Mouse (Mus musculus) heart, embryonic 16.5 days (tissue): ENCODE results near the gene Col25a1. TPM values are rescaled to one million over a fixed set of nuclear protein-coding genes. Genes with fewer than 3 reads are reported as not detected.

ENCODE experiments used
- ATAC-seq: fragments of 200-750 bp; cut with Nextera tagmentation; replicated peaks from 2 replicates; pipeline ENCODE4 v1.8.0; 2017; ENCODE audit warnings: moderate number of reproducible peaks; ENCODE audit not compliant: insufficient read depth, low FRiP score; ENCODE audit errors: extremely low read depth
- H3K27ac ChIP-seq: fragments of 300-500 bp; sonication (generic); 2 replicates; pipeline ENCODE4 v1.5.1; 2014; ENCODE audit warnings: mild to moderate bottlenecking, low read length, control low read depth, moderate library complexity
- H3K27me3 ChIP-seq: fragments of 300-500 bp; sonication (generic); 2 replicates; pipeline ENCODE4 v1.6.1; 2014; ENCODE audit warnings: low read length, mixed read lengths; ENCODE audit not compliant: control insufficient read depth, insufficient read depth
- H3K36me3 ChIP-seq: fragments of 300-500 bp; sonication (generic); 2 replicates; pipeline ENCODE4 v1.6.1; 2014; ENCODE audit not compliant: control insufficient read depth, insufficient read depth
- H3K4me1 ChIP-seq: fragments of 300-500 bp; sonication (generic); 2 replicates; pipeline ENCODE4 v1.6.1; 2014; ENCODE audit warnings: low read length, mixed read lengths; ENCODE audit not compliant: control insufficient read depth, insufficient read depth
- H3K4me2 ChIP-seq: fragments of 300-500 bp; sonication (generic); 2 replicates; pipeline ENCODE4 v1.6.1; 2014; ENCODE audit warnings: low read depth, mild to moderate bottlenecking, control low read depth, low read length
- H3K4me3 ChIP-seq: fragments of 300-500 bp; sonication (generic); 2 replicates; pipeline ENCODE4 v1.5.1; 2014; ENCODE audit warnings: mild to moderate bottlenecking, control low read depth, low read length
- H3K9ac ChIP-seq: fragments of 300-500 bp; sonication (generic); 2 replicates; pipeline ENCODE4 v1.6.1; 2014; ENCODE audit warnings: low read length, control low read depth
- H3K9me3 ChIP-seq: fragments of 300-500 bp; sonication (generic); replicated peaks from 2 replicates; pipeline ENCODE4 v1.6.1; 2016; ENCODE audit warnings: low read length; ENCODE audit not compliant: control insufficient read depth
- WGBS: fragments of 180-500 bp; shearing (Covaris S2); extraction: QIAGEN DNeasy Blood & Tissue Kit; methylation state at CpG from one replicate; pipeline ENCODE4 v1.1.7; 2014; 5-methylcytosine and 5-hydroxymethylcytosine counted together
- polyA plus RNA-seq: library from polyadenylated mRNA; unstranded; fragments of >200 nt; fragmentation: Nextera tagmentation; extraction: Ambion mirVana; gene quantifications from 2 replicates; pipeline ENCODE4 v1.2.1, GENCODE M21; 2015

Gene Col25a1
- polyA plus RNA-seq, 1 experiment from 2014 or later: 1.2 TPM

- Histone ChIP-seq H3K4me1 (peaks cover 8% of the 10 kb centered on the region; the same call in 1 of the 2 replicates), H3K4me2 (no peak overlapping the region), H3K36me3 (no peaks in the 10 kb centered on the region), H3K27ac (no peak overlapping the region), H3K9me3 (peaks cover 7% of the 10 kb centered on the region), H3K27me3 (no peaks in the 10 kb centered on the region), H3K9ac (no peak overlapping the region), H3K4me3 (no peak overlapping the region)
- WGBS: 57% methylated on average over 2 of the region's 2 CpGs
- no peak for ATAC-seq
Measured at GRCm38 (mm10) chr3:130217705-130218104, 86.4 kb downstream of the Col25a1 start.

- Histone ChIP-seq H3K4me1 (peaks cover 8% of the 10 kb centered on the region; the same call in 1 of the 2 replicates), H3K4me3 (no peak overlapping the region), H3K9ac (no peak overlapping the region), H3K9me3 (peaks cover 7% of the 10 kb centered on the region), H3K27me3 (no peaks in the 10 kb centered on the region), H3K27ac (no peak overlapping the region), H3K36me3 (no peaks in the 10 kb centered on the region), H3K4me2 (no peak overlapping the region)
- ATAC-seq: no peak
- 51% methylated on average over 5 of the region's 5 CpGs for WGBS
Measured at GRCm38 (mm10) chr3:130218232-130218728, 87.0 kb downstream of the Col25a1 start.

- 88% methylated on average over 3 of the region's 3 CpGs for whole genome bisulfite sequencing
- Histone ChIP-seq H3K9ac (no peak overlapping the region), H3K4me1 (peaks cover 8% of the 10 kb centered on the region; the same call in 1 of the 2 replicates), H3K4me3 (no peak overlapping the region), H3K9me3 (peaks cover 7% of the 10 kb centered on the region), H3K27ac (no peak overlapping the region), H3K4me2 (no peak overlapping the region), H3K36me3 (no peaks in the 10 kb centered on the region), H3K27me3 (no peaks in the 10 kb centered on the region)
- ATAC-seq: no peak
Measured at GRCm38 (mm10) chr3:130220811-130221210, 89.5 kb downstream of the Col25a1 start.

- Histone ChIP-seq H3K9me3 (0 out of 2 replicates have a peak, but pooled peaks cover 2% of the 10 kb centered on the region), H3K36me3 (no peaks in the 10 kb centered on the region), H3K4me2 (no peak overlapping the region), H3K27ac (no peak overlapping the region), H3K9ac (no peak overlapping the region), H3K27me3 (no peaks in the 10 kb centered on the region), H3K4me1 (no peaks in the 10 kb centered on the region), H3K4me3 (no peak overlapping the region)
- WGBS: 83% methylated on average over 9 of the region's 9 CpGs
- no peak for ATAC-seq
Measured at GRCm38 (mm10) chr3:130228186-130228585, 96.9 kb downstream of the Col25a1 start.

- H3K27me3 ChIP-seq: no peaks in the 10 kb centered on the region
- 89% methylated on average over 7 of the region's 7 CpGs for WGBS
- no peak overlapping the region for H3K4me2 ChIP-seq
- no peaks in the 10 kb centered on the region for H3K4me1 ChIP-seq
- no peaks in the 10 kb centered on the region for H3K9me3 ChIP-seq
- H3K9ac ChIP-seq: no peak overlapping the region
- H3K4me3 ChIP-seq: no peak overlapping the region
- H3K27ac ChIP-seq: no peak overlapping the region
- ATAC-seq: no peak
- H3K36me3 ChIP-seq: no peaks in the 10 kb centered on the region
Measured at GRCm38 (mm10) chr3:130232944-130233343, 101.6 kb downstream of the Col25a1 start.

- 71% methylated on average over 1 of the region's 1 CpGs for WGBS
Measured at GRCm38 (mm10) chr3:130235233-130235632, 103.9 kb downstream of the Col25a1 start.

GRCm38 (mm10) chr3:130236129-130236528 is 104.8 kb downstream of the Col25a1 start:
- WGBS: 73% methylated on average over 7 of the region's 7 CpGs
- H3K4me2 ChIP-seq: no peak overlapping the region

More at GRCm38 (mm10) chr3:130235233-130235632, 103.9 kb downstream of the Col25a1 start:
- Histone ChIP-seq H3K4me3 (no peak overlapping the region), H3K36me3 (no peaks in the 10 kb centered on the region), H3K9me3 (no peaks in the 10 kb centered on the region), H3K9ac (no peak overlapping the region), H3K27ac (no peak overlapping the region), H3K4me2 (no peak overlapping the region), H3K27me3 (no peaks in the 10 kb centered on the region), H3K4me1 (no peaks in the 10 kb centered on the region)
- no peak for ATAC-seq

GRCm38 (mm10) chr3:130237852-130238251 is 106.6 kb downstream of the Col25a1 start:
- Histone ChIP-seq H3K4me3 (no peak overlapping the region), H3K9ac (no peak overlapping the region), H3K9me3 (no peaks in the 10 kb centered on the region), H3K27me3 (no peaks in the 10 kb centered on the region), H3K4me2 (no peak overlapping the region), H3K4me1 (no peaks in the 10 kb centered on the region), H3K27ac (no peak overlapping the region), H3K36me3 (no peaks in the 10 kb centered on the region)
- 10% methylated on average over 1 of the region's 1 CpGs for WGBS
- no peak for ATAC-seq

More at GRCm38 (mm10) chr3:130236129-130236528, 104.8 kb downstream of the Col25a1 start:
- H3K36me3 ChIP-seq: no peaks in the 10 kb centered on the region
- H3K4me3 ChIP-seq: no peak overlapping the region
- H3K27me3 ChIP-seq: no peaks in the 10 kb centered on the region
- H3K9ac ChIP-seq: no peak overlapping the region
- no peaks in the 10 kb centered on the region for H3K9me3 ChIP-seq
- no peak overlapping the region for H3K27ac ChIP-seq
- ATAC-seq: no peak
- no peaks in the 10 kb centered on the region for H3K4me1 ChIP-seq

GRCm38 (mm10) chr3:130241924-130242323 is 110.6 kb downstream of the Col25a1 start:
- no peak overlapping the region for H3K27ac ChIP-seq
- H3K9me3 ChIP-seq: no peaks in the 10 kb centered on the region
- no peak overlapping the region for H3K4me2 ChIP-seq
- H3K4me3 ChIP-seq: no peak overlapping the region
- no peaks in the 10 kb centered on the region for H3K4me1 ChIP-seq
- ATAC-seq: no peak
- no peaks in the 10 kb centered on the region for H3K27me3 ChIP-seq
- 86% methylated on average over 4 of the region's 4 CpGs for WGBS
- H3K36me3 ChIP-seq: no peaks in the 10 kb centered on the region
- no peak overlapping the region for H3K9ac ChIP-seq
